Mouse (Mus musculus): ENCODE measurements around the gene Pld5. TPM values are rescaled to one million over a fixed set of nuclear protein-coding genes. Genes with fewer than 3 reads are reported as not detected.

Pld5 gene
- polyA plus RNA-seq (2015; fragmentation: Nextera tagmentation; extraction: Ambion mirVana), result 0.13 and 0.17 TPM in 2 replicates

- peak within 1 kb of the TSS; percentile 41 for H3K4me3 ChIP-seq (ENCODE audit: low read depth, low read length)
- H3K4me2 ChIP-seq (replicated peaks; ENCODE audit: low read depth), result peak within 1 kb of the TSS; percentile 79
- 0 out of 2 replicates have a peak within 1 kb of the TSS, but pooled peaks have one; percentile 2 for H3K9ac ChIP-seq (ENCODE audit: low read length)
- TF ChIP-seq CTCF (IDR thresholded peaks at IDR 0.05; ENCODE audit: low read depth) (0 out of 2 replicates have a peak, but pooled peaks have one; percentile 15), EP300 (optimal IDR thresholded peaks at IDR 0.05) (no peak)
- no peaks in the 10 kb centered on the region for H3K36me3 ChIP-seq (ENCODE audit: control insufficient read depth, insufficient read depth, low read length)
- DNase-seq (ENCODE audit: low spot score), result peak; percentile 46
- under 1% methylated on average over 60 of the region's 86 CpGs for WGBS
- no peaks in the 10 kb centered on the region for H3K4me1 ChIP-seq (replicated peaks; ENCODE audit: control insufficient read depth, insufficient read depth)
- peak; percentile 74 for ATAC-seq (ENCODE audit: low FRiP score, low TSS enrichment)
- H3K27ac ChIP-seq (replicated peaks), result no peak within 1 kb of the TSS
- H3K27me3 ChIP-seq (ENCODE audit: control insufficient read depth, insufficient read depth, low read length), result 0 out of 2 replicates have a peak, but pooled peaks cover 2% of the 10 kb centered on the region
- no peaks in the 10 kb centered on the region for H3K9me3 ChIP-seq (ENCODE audit: control insufficient read depth, low read length)
Measured at GRCm38 (mm10) chr1:176274667-176275610, at the start of gene Pld5. TSS of gene Pld5 (minus strand) at chr1:176275312.

- H3K4me2 ChIP-seq (replicated peaks; ENCODE audit: low read depth), result no peak overlapping the region
- no peak for DNase-seq (ENCODE audit: low spot score)
- H3K27ac ChIP-seq (replicated peaks), result no peak overlapping the region
- TF ChIP-seq EP300 (optimal IDR thresholded peaks at IDR 0.05), result no peak
- TF ChIP-seq CTCF (IDR thresholded peaks at IDR 0.05; ENCODE audit: low read depth), result no peak
- H3K4me1 ChIP-seq (replicated peaks; ENCODE audit: control insufficient read depth, insufficient read depth), result no peaks in the 10 kb centered on the region
- no peaks in the 10 kb centered on the region for H3K9me3 ChIP-seq (ENCODE audit: control insufficient read depth, low read length)
- H3K27me3 ChIP-seq (ENCODE audit: control insufficient read depth, insufficient read depth, low read length), result no peaks in the 10 kb centered on the region
- H3K9ac ChIP-seq (ENCODE audit: low read length), result no peak overlapping the region
- no peak for ATAC-seq (ENCODE audit: low FRiP score, low TSS enrichment)
- H3K36me3 ChIP-seq (ENCODE audit: control insufficient read depth, insufficient read depth, low read length), result no peaks in the 10 kb centered on the region
- H3K4me3 ChIP-seq (ENCODE audit: low read depth, low read length), result no peak overlapping the region
- WGBS, result 67% methylated on average over 2 of the region's 2 CpGs
Measured at GRCm38 (mm10) chr1:176315063-176315462, 40.0 kb upstream of the Pld5 start.

- Histone ChIP-seq H3K4me3 (ENCODE audit: low read depth, low read length) (no peak overlapping the region), H3K4me1 (replicated peaks; ENCODE audit: control insufficient read depth, insufficient read depth) (no peaks in the 10 kb centered on the region), H3K9ac (ENCODE audit: low read length) (no peak overlapping the region), H3K9me3 (ENCODE audit: control insufficient read depth, low read length) (no peaks in the 10 kb centered on the region), H3K27ac (replicated peaks) (no peak overlapping the region), H3K27me3 (ENCODE audit: control insufficient read depth, insufficient read depth, low read length) (no peaks in the 10 kb centered on the region), H3K36me3 (ENCODE audit: control insufficient read depth, insufficient read depth, low read length) (no peaks in the 10 kb centered on the region), H3K4me2 (replicated peaks; ENCODE audit: low read depth) (no peak overlapping the region)
- DNase-seq (ENCODE audit: low spot score) (no peak), ATAC-seq (ENCODE audit: low FRiP score, low TSS enrichment) (no peak)
- no peak for TF ChIP-seq EP300 (optimal IDR thresholded peaks at IDR 0.05)
- no peak for TF ChIP-seq CTCF (IDR thresholded peaks at IDR 0.05; ENCODE audit: low read depth)
- WGBS, result 83% methylated on average over 3 of the region's 3 CpGs
Measured at GRCm38 (mm10) chr1:176310174-176310573, 35.1 kb upstream of the Pld5 start.

GRCm38 (mm10) chr1:176289396-176289795 lies 14.3 kb upstream of the Pld5 start:
- Histone ChIP-seq H3K27me3 (ENCODE audit: control insufficient read depth, insufficient read depth, low read length) (no peaks in the 10 kb centered on the region), H3K9me3 (ENCODE audit: control insufficient read depth, low read length) (no peaks in the 10 kb centered on the region), H3K4me3 (ENCODE audit: low read depth, low read length) (no peak overlapping the region), H3K4me1 (replicated peaks; ENCODE audit: control insufficient read depth, insufficient read depth) (no peaks in the 10 kb centered on the region), H3K4me2 (replicated peaks; ENCODE audit: low read depth) (no peak overlapping the region), H3K36me3 (ENCODE audit: control insufficient read depth, insufficient read depth, low read length) (no peaks in the 10 kb centered on the region), H3K9ac (ENCODE audit: low read length) (no peak overlapping the region), H3K27ac (replicated peaks) (no peak overlapping the region)
- ATAC-seq (ENCODE audit: low FRiP score, low TSS enrichment) (no peak), DNase-seq (ENCODE audit: low spot score) (no peak)
- 43% methylated on average over 5 of the region's 5 CpGs for WGBS
- TF ChIP-seq EP300 (optimal IDR thresholded peaks at IDR 0.05), result no peak
- TF ChIP-seq CTCF (IDR thresholded peaks at IDR 0.05; ENCODE audit: low read depth), result no peak

- DNase-seq (ENCODE audit: low spot score) (no peak), ATAC-seq (ENCODE audit: low FRiP score, low TSS enrichment) (no peak)
- Histone ChIP-seq H3K27me3 (ENCODE audit: control insufficient read depth, insufficient read depth, low read length) (0 out of 2 replicates have a peak, but pooled peaks cover 2% of the 10 kb centered on the region), H3K9me3 (ENCODE audit: control insufficient read depth, low read length) (no peaks in the 10 kb centered on the region), H3K27ac (replicated peaks) (no peak overlapping the region), H3K4me1 (replicated peaks; ENCODE audit: control insufficient read depth, insufficient read depth) (no peaks in the 10 kb centered on the region), H3K9ac (ENCODE audit: low read length) (no peak overlapping the region), H3K36me3 (ENCODE audit: control insufficient read depth, insufficient read depth, low read length) (no peaks in the 10 kb centered on the region), H3K4me2 (replicated peaks; ENCODE audit: low read depth) (peak overlapping the region; percentile 79), H3K4me3 (ENCODE audit: low read depth, low read length) (peak overlapping the region; percentile 41)
- TF ChIP-seq EP300 (optimal IDR thresholded peaks at IDR 0.05) (no peak), CTCF (IDR thresholded peaks at IDR 0.05; ENCODE audit: low read depth) (no peak)
- 14% methylated on average over 11 of the region's 11 CpGs for WGBS
Measured at GRCm38 (mm10) chr1:176275611-176275980, 484 bp upstream of the Pld5 start.

GRCm38 (mm10) chr1:176248717-176249030 lies 26.4 kb downstream of the Pld5 start:
- TF ChIP-seq CTCF (IDR thresholded peaks at IDR 0.05; ENCODE audit: low read depth) (no peak), EP300 (optimal IDR thresholded peaks at IDR 0.05) (no peak)
- Histone ChIP-seq H3K4me3 (ENCODE audit: low read depth, low read length) (no peak overlapping the region), H3K4me1 (replicated peaks; ENCODE audit: control insufficient read depth, insufficient read depth) (no peaks in the 10 kb centered on the region), H3K9ac (ENCODE audit: low read length) (no peak overlapping the region), H3K36me3 (ENCODE audit: control insufficient read depth, insufficient read depth, low read length) (no peaks in the 10 kb centered on the region), H3K27ac (replicated peaks) (no peak overlapping the region), H3K4me2 (replicated peaks; ENCODE audit: low read depth) (no peak overlapping the region), H3K9me3 (ENCODE audit: control insufficient read depth, low read length) (no peaks in the 10 kb centered on the region), H3K27me3 (ENCODE audit: control insufficient read depth, insufficient read depth, low read length) (no peaks in the 10 kb centered on the region)
- WGBS, result 71% methylated on average over 5 of the region's 5 CpGs
- DNase-seq (ENCODE audit: low spot score) (no peak), ATAC-seq (ENCODE audit: low FRiP score, low TSS enrichment) (no peak)

Data from stomach, postnatal 0 days (tissue).